Mouse (Mus musculus): Measurements from ENCODE around the gene Pdxdc1. TPM values are rescaled to one million over a fixed set of nuclear protein-coding genes. Genes with fewer than 3 reads are reported as not detected.
"Not testable (repeated sequence)": the region's sequence is repeated elsewhere in the genome, so short reads cannot be mapped to it uniquely, and the experiment has no call there.

Gene Pdxdc1
- polyA plus RNA-seq, 1 experiment from 2014 or later, result 48.2 TPM

DNA sequence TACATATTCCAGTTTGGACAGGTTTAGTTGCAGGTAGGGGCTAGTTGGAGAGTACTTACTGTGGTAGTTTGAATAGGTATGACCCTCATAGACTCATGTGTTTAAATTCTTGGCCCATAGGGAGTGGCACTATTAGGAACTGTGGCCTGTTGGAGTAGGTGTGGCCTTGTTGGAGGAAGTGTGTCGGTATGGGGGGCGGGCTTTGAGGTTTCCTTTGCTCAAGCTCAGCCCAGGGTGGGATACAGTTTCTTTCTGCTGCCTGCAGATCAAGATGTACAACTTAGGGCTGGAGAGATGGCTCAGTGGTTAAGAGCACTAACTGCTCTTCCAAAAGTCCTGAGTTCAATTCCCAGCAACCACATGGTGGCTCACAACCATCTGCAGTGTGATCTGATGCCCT is 109.5 kb downstream of the Pdxdc1 start:
- not testable (repeated sequence) for ATAC-seq (replicated peaks; ENCODE audit: low FRiP score); H3K9me3 ChIP-seq (ENCODE audit: control insufficient read depth, low read length); H3K4me2 ChIP-seq; H3K9ac ChIP-seq (ENCODE audit: low read depth, low read length); H3K27me3 ChIP-seq (replicated peaks; ENCODE audit: control insufficient read depth, insufficient read depth, low read length); DNase-seq (ENCODE audit: low spot score); H3K4me3 ChIP-seq (ENCODE audit: low read depth, low read length); H3K4me1 ChIP-seq (replicated peaks; ENCODE audit: control insufficient read depth, insufficient read depth, low read length); H3K27ac ChIP-seq (ENCODE audit: low read depth, low read length)
- 78% methylated on average over 2 of the region's 2 CpGs for WGBS
- H3K36me3 ChIP-seq (ENCODE audit: control insufficient read depth, insufficient read depth, low read length), result peaks cover 58% of the 10 kb centered on the region

DNA sequence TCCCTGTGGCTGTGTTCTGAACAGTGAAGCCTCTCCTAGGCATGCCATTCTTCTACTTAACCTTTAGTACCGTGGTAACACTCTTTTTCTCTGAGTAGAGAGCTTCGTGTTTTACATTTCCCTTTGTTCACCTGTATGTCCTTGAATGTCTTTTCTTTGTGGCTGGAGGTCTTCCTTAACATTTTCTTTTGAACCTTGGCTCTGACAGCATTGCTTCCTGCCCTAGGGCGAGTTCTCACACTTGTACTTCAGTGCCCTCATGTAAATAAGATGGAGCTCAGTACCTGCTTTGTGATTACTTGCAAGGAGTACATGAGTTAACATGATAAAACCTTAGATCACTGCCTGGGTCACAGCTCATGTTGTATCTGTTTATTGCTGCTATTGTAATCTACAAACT is 117.0 kb downstream of the Pdxdc1 start:
- no peak overlapping the region for H3K4me3 ChIP-seq (ENCODE audit: low read depth, low read length)
- H3K4me1 ChIP-seq (replicated peaks; ENCODE audit: control insufficient read depth, insufficient read depth, low read length), result peaks cover 11% of the 10 kb centered on the region
- no peak overlapping the region for H3K27ac ChIP-seq (ENCODE audit: low read depth, low read length)
- peaks cover 33% of the 10 kb centered on the region for H3K36me3 ChIP-seq (ENCODE audit: control insufficient read depth, insufficient read depth, low read length)
- H3K4me2 ChIP-seq, result no peak overlapping the region
- WGBS, result 82% methylated on average over 3 of the region's 3 CpGs
- H3K9ac ChIP-seq (ENCODE audit: low read depth, low read length), result no peak overlapping the region
- DNase-seq (ENCODE audit: low spot score), result no peak
- no peaks in the 10 kb centered on the region for H3K9me3 ChIP-seq (ENCODE audit: control insufficient read depth, low read length)
- ATAC-seq (replicated peaks; ENCODE audit: low FRiP score), result no peak
- H3K27me3 ChIP-seq (replicated peaks; ENCODE audit: control insufficient read depth, insufficient read depth, low read length), result no peaks in the 10 kb centered on the region

Small RNA genes lying within 50 kb of the gene (microRNA-seq; reads per million reads assigned to microRNA genes)
- gene Gm27734 (ENCODE audit: borderline number of aligned reads), result not detected

Other genes starting within 250 kb of the Pdxdc1 start
- 43.9 and 51.2 TPM in 2 replicates for gene Parn, start 235.0 kb downstream of the Pdxdc1 start, polyA plus RNA-seq (2014; fragmentation: Nextera tagmentation; extraction: Ambion mirVana)
- gene Bfar, start 231.3 kb downstream of the Pdxdc1 start, polyA plus RNA-seq (2014; fragmentation: Nextera tagmentation; extraction: Ambion mirVana), result 28.6 and 28.8 TPM in 2 replicates
- gene 3110001I22Rik, start 231.2 kb downstream of the Pdxdc1 start, polyA plus RNA-seq (2014; fragmentation: Nextera tagmentation; extraction: Ambion mirVana), result 4.9 and 5.2 TPM in 2 replicates
- gene Pla2g10, start 172.1 kb downstream of the Pdxdc1 start, polyA plus RNA-seq (2014; fragmentation: Nextera tagmentation; extraction: Ambion mirVana), result 0.48 and 1.2 TPM in 2 replicates
- gene Rrn3, start 122.4 kb downstream of the Pdxdc1 start, polyA plus RNA-seq (2014; fragmentation: Nextera tagmentation; extraction: Ambion mirVana), result 67.1 and 77.2 TPM in 2 replicates
- gene Ntan1, start 84.3 kb downstream of the Pdxdc1 start, polyA plus RNA-seq (2014; fragmentation: Nextera tagmentation; extraction: Ambion mirVana), result 83.8 and 84.4 TPM in 2 replicates
- 1.9 and 3.1 TPM in 2 replicates for gene Mpv17l, start within 50 bp of the Pdxdc1 start, polyA plus RNA-seq (2014; fragmentation: Nextera tagmentation; extraction: Ambion mirVana)
- gene 2900011O08Rik, start 83.5 kb upstream of the Pdxdc1 start, polyA plus RNA-seq (2014; fragmentation: Nextera tagmentation; extraction: Ambion mirVana), result 0.85 and 1.1 TPM in 2 replicates
- 0.25 TPM in 1 of 2 replicates, not detected in the other for gene Ifitm7, start 83.8 kb upstream of the Pdxdc1 start, polyA plus RNA-seq (2014; fragmentation: Nextera tagmentation; extraction: Ambion mirVana)

All from liver, embryonic 11.5 days (tissue).